Comparison of ENCODE assay signal across 9 mouse cellular contexts in the genomic region with DNA sequence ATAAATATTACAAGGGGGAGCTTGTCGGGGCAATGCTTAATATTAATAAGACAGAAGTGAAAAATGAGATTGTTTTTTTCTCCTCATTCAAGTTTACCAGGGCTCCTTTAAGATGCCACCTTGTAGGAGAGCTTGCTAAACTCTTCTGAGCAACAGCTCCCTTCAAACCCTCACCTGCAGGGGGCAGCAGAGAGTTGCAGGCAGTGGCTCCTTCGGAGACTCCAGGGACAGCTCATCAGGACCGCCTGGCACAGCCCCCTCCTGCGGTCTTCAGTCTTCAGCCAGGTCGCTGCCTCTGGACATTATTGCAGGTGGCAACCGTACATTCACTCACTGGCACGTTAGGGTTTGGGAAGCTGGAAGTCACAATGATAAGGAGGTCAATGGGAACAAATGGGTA. TPM values are rescaled to one million over a fixed set of nuclear protein-coding genes. Genes with fewer than 3 reads are reported as not detected.
DNase-seq lines count a peak whose midpoint lies in the region; ATAC-seq and TF ChIP-seq lines count a peak whose summit lies in the region.
"Had no signal": no experiment of that assay in that cellular context is flagged by ENCODE, and none has a peak within 500 bp of the region (broad histone marks: within the 10 kb centered on the region; RNA-seq: fewer than 3 reads in every experiment).

No protein-coding gene starts in this region.

- ATAC-seq in midbrain, embryonic 11.5 days (ENCODE audit: low FRiP score), result no peak
- no peak for ATAC-seq in midbrain, embryonic 15.5 days (replicated peaks)
- peak; percentile 73; the same call in 1 of the 2 replicates for ATAC-seq in frontal cortex, adult (ENCODE audit: low TSS enrichment)
- ATAC-seq in lung, embryonic 14.5 days (ENCODE audit: insufficient read depth), result 0 out of 2 replicates have a peak, but pooled peaks have one; percentile 11

- H3K4me3 ChIP-seq in midbrain, embryonic 11.5 days (ENCODE audit: low read depth, low read length), result no peak overlapping the region
- no peak overlapping the region for H3K4me3 ChIP-seq in midbrain, embryonic 15.5 days
- H3K4me3 ChIP-seq in lung, embryonic 14.5 days (ENCODE audit: low read depth, low read length), result no peak overlapping the region
- H3K4me3 ChIP-seq: heart, embryonic 13.5 days had no signal

- no peaks in the 10 kb centered on the region for H3K9me3 ChIP-seq in midbrain, embryonic 11.5 days (ENCODE audit: control insufficient read depth, low read length)
- no peaks in the 10 kb centered on the region for H3K9me3 ChIP-seq in midbrain, embryonic 15.5 days
- no peaks in the 10 kb centered on the region for H3K9me3 ChIP-seq in lung, embryonic 14.5 days (ENCODE audit: low read depth, low read length)
- H3K9me3 ChIP-seq: heart, embryonic 13.5 days had no signal

- no peak overlapping the region for H3K9ac ChIP-seq in midbrain, embryonic 11.5 days (ENCODE audit: low read length)
- H3K9ac ChIP-seq in midbrain, embryonic 15.5 days, result no peak overlapping the region
- H3K9ac ChIP-seq in lung, embryonic 14.5 days, result no peak overlapping the region
- H3K9ac ChIP-seq: heart, embryonic 13.5 days had no signal

- TF ChIP-seq CTCF in brain, embryonic 14.5 days (IDR thresholded peaks at IDR 0.05; ENCODE audit: borderline replicate concordance, extremely low read depth, insufficient read depth, insufficient read length), result peak; percentile 70
- TF ChIP-seq CTCF in lung, embryonic 14.5 days (IDR thresholded peaks at IDR 0.05; ENCODE audit: low read depth), result peak; percentile 88

- H3K4me1 ChIP-seq in midbrain, embryonic 11.5 days (ENCODE audit: control insufficient read depth, insufficient read depth, low read length), result peaks cover 5% of the 10 kb centered on the region
- peaks cover 11% of the 10 kb centered on the region; the same call in 1 of the 2 replicates for H3K4me1 ChIP-seq in midbrain, embryonic 15.5 days
- H3K4me1 ChIP-seq in lung, embryonic 14.5 days (ENCODE audit: insufficient read depth), result no peaks in the 10 kb centered on the region
- H3K4me1 ChIP-seq: heart, embryonic 13.5 days had no signal

- H3K27ac ChIP-seq in midbrain, embryonic 11.5 days (ENCODE audit: low read depth, low read length), result no peak overlapping the region
- no peak overlapping the region for H3K27ac ChIP-seq in midbrain, embryonic 15.5 days
- no peak overlapping the region for H3K27ac ChIP-seq in lung, embryonic 14.5 days (ENCODE audit: low read depth)
- H3K27ac ChIP-seq: heart, embryonic 13.5 days had no signal

- H3K4me2 ChIP-seq in midbrain, embryonic 11.5 days, result no peak overlapping the region
- H3K4me2 ChIP-seq in midbrain, embryonic 15.5 days, result no peak overlapping the region
- H3K4me2 ChIP-seq in lung, embryonic 14.5 days, result no peak overlapping the region
- H3K4me2 ChIP-seq: heart, embryonic 13.5 days had no signal

- TF ChIP-seq POLR2A in brain, embryonic 14.5 days (IDR thresholded peaks at IDR 0.05; ENCODE audit: borderline replicate concordance, extremely low read depth, insufficient read depth, insufficient read length, poor library complexity, severe bottlenecking), result no peak

- peak; percentile 93 for DNase-seq in midbrain, embryonic 11.5 days (ENCODE audit: low spot score, missing footprints)
- DNase-seq in brain, embryonic 14.5 days (ENCODE audit: low read depth), result peak; percentile 52
- DNase-seq in kidney, postnatal 25 days, result peak; percentile 67 to 84
- peak; percentile 88 for DNase-seq in lung, embryonic 14.5 days
- DNase-seq in right cerebral cortex, postnatal 25 days, result peak; percentile 72
- peak; percentile 74 to 80 for DNase-seq in urinary bladder, postnatal 36 days (ENCODE audit: low spot score in 2 of 2)

- WGBS in midbrain, embryonic 11.5 days, result 35% methylated on average over 7 of the region's 7 CpGs
- WGBS in midbrain, embryonic 15.5 days, result 31% methylated on average over 7 of the region's 7 CpGs
- 17% methylated on average over 7 of the region's 7 CpGs for WGBS in lung, embryonic 14.5 days

- no peaks in the 10 kb centered on the region for H3K36me3 ChIP-seq in midbrain, embryonic 11.5 days (ENCODE audit: control insufficient read depth, insufficient read depth, low read length)
- H3K36me3 ChIP-seq in midbrain, embryonic 15.5 days (replicated peaks), result no peaks in the 10 kb centered on the region
- H3K36me3 ChIP-seq in lung, embryonic 14.5 days (ENCODE audit: insufficient read depth), result no peaks in the 10 kb centered on the region
- H3K36me3 ChIP-seq: heart, embryonic 13.5 days had no signal

- no peaks in the 10 kb centered on the region for H3K27me3 ChIP-seq in midbrain, embryonic 11.5 days (ENCODE audit: control insufficient read depth, insufficient read depth, low read length)
- no peaks in the 10 kb centered on the region for H3K27me3 ChIP-seq in midbrain, embryonic 15.5 days (replicated peaks)
- H3K27me3 ChIP-seq in lung, embryonic 14.5 days (ENCODE audit: insufficient read depth, low read length), result no peaks in the 10 kb centered on the region

RNA-seq across cellular contexts. Expression of gene Erg, which starts 18.9 kb away (rescaled TPM):
- polyA plus RNA-seq in midbrain, embryonic 11.5 days (2014; fragmentation: Nextera tagmentation; extraction: Ambion mirVana), result 1.1 and 2.6 TPM in 2 replicates
- 2.6 and 2.8 TPM in 2 replicates for polyA plus RNA-seq in midbrain, embryonic 15.5 days (2015; fragmentation: Nextera tagmentation; extraction: Ambion mirVana)
- 3.9 and 7.6 TPM in 2 replicates for polyA plus RNA-seq in brain, embryonic 14.5 days (2012; rRNA removed)
- polyA plus RNA-seq in lung, embryonic 14.5 days (2014; fragmentation: Nextera tagmentation; extraction: Ambion mirVana), result 8.6 and 9.1 TPM in 2 replicates

Comparison
In these comparisons a context has a peak if more than half of its experiments do, and no peak if none do; other contexts are left out.
1. ATAC-seq: peak in frontal cortex, adult (single experiment) and lung, embryonic 14.5 days (single experiment); none in midbrain, embryonic 11.5 days (single experiment) and midbrain, embryonic 15.5 days (single experiment).
2. Peak in every context shown above with its lines, with median percentiles within 50 percentile points of each other: DNase-seq.